Mouse (Mus musculus) G1E (cell line): Measurements from ENCODE around the gene Nat8f2.

Experiments used
- CTCF ChIP-seq: IDR thresholded peaks from 2 replicates; pipeline ENCODE4 v1.5.1; 2012; ENCODE audit warnings: low read depth, low read length, inconsistent platforms, mixed read lengths
- GATA1 ChIP-seq: IDR thresholded peaks from 2 replicates; pipeline ENCODE4 v1.6.1; 2012; ENCODE audit warnings: borderline replicate concordance, low read length, inconsistent platforms, mixed read lengths
- POLR2AphosphoS5 ChIP-seq: IDR thresholded peaks from 2 replicates; pipeline ENCODE4 v1.6.1; 2012; ENCODE audit warnings: low read depth, low read length, inconsistent platforms; ENCODE audit not compliant: insufficient replicate concordance
- TAL1 ChIP-seq: conservative IDR thresholded peaks from 2 replicates; pipeline ENCODE4 v1.6.1; 2012; ENCODE audit warnings: low read depth, low read length, inconsistent platforms, mixed read lengths

- TF ChIP-seq CTCF = no peak
- no peak for TF ChIP-seq POLR2AphosphoS5
- TF ChIP-seq GATA1 = no peak
- no peak for TF ChIP-seq TAL1
Measured at GRCm38 (mm10) chr6:85848140-85848539, 20.8 kb downstream of the Nat8f2 start.
